Mouse (Mus musculus): ENCODE data around the gene Gm21708.
"Not testable (repeated sequence)": the region's sequence is repeated elsewhere in the genome, so short reads cannot be mapped to it uniquely, and the experiment has no call there.

The Gm21708 gene

GRCm38 (mm10) chrY:3410067-3410466 lies at the start of gene Gm21708, which contains the start of gene Gm21704:
Gm21708 (minus strand) TSS chrY:3410167.
Gm21704 (minus strand) TSS chrY:3410167.
- DNase-seq = not testable (repeated sequence)

Data from kidney, adult 9 months (tissue).